Mouse (Mus musculus) adrenal gland, postnatal 36 days (tissue): ENCODE measurements around the gene Olfr656. TPM values are rescaled to one million over a fixed set of nuclear protein-coding genes. Genes with fewer than 3 reads are reported as not detected.

Source experiments
- DNase-seq, 2 experiments: peaks; one replicate each; pipeline ENCODE4 v3.0.0; 2021; ENCODE audit warnings: mixed read lengths in 1 of 2
- long read RNA-seq, 2 experiments: library from polyadenylated mRNA; stranded (forward); transcript quantifications; one replicate each; pipeline ENCODE4 v2.0.0; 2021; ENCODE audit warnings: borderline sequencing depth in 2 of 2
- total RNA-seq, 2 experiments: library from RNA; stranded (reverse); gene quantifications; 2 replicates each; pipeline ENCODE4 v1.2.3; 2021

Olfr656 gene
- not detected for total RNA-seq
- long read RNA-seq, experiment 1, result 0 reads
- long read RNA-seq, experiment 2, result 0 reads

- no peak for DNase-seq
Measured at GRCm38 (mm10) chr7:104613655-104614054, at the start of gene Olfr656. Gene Olfr656, plus strand, starts transcription at chr7:104613955.

- no peak for DNase-seq
Measured at GRCm38 (mm10) chr7:104577014-104577413, 36.7 kb upstream of the Olfr656 start, which contains the start of gene Olfr653. Gene Olfr653, plus strand, starts transcription at chr7:104577314.

DNA sequence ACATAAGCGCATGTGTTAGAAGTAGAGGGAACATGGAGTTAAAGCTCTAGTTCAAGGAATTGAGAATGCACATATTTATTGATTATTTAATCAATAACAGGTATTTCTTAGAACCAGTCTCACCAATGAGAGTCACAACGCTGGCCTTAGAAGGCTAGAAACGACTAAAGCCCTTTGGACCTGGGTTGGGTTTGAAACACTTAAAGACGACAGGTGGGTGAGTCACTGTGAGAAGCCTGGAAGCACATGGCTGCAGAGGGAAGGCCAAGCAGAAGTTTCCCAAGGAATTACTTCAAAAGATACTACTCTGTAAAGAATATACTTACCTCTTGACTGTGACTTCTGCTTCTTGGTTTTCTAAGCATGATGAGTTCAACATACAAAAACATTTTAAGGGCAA lies 32.9 kb upstream of the Olfr656 start:
- no peak for DNase-seq

DNA sequence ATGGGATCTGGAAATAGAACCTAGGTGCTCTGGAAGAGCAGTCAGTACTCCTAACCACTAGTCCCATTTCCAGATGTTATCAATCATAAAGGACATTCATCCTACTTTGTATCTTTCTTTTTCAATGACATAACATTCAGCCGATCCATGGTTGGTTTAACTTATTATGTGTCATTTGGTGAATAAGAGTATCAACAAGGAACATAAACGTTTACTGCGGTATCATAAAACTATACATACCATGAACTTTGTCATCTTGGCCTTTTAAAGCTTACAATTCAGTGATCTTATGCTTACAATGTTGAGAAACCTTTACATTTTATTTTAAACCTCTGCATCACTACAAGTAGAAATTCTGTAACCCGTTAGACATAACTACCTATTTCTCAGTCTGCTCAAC lies 32.3 kb upstream of the Olfr656 start:
- DNase-seq, result no peak

GRCm38 (mm10) chr7:104586725-104587124 lies 27.0 kb upstream of the Olfr656 start, which contains the start of gene Olfr654:
Gene Olfr654, plus strand, starts transcription at chr7:104587025.
- no peak for DNase-seq

DNA sequence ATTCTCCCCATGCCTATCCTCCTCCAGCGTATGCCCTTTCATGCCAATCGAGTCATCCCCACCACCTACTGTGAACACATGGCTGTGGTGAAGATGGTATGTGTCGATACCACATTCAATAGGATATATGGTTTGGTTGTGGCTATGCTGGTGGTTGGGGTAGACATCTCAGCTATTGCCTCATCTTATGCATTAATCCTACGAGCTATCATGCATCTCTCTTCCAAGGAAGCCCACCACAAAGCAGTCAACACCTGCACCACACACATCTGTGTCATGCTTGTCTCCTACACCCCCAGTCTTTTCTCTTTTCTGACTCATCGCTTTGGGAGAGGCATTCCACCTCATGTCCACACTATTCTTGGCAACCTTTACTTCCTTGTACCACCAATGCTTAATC lies 25.5 kb upstream of the Olfr656 start:
- DNase-seq, result no peak

- DNase-seq, result no peak
Measured at GRCm38 (mm10) chr7:104601679-104602078, 12.1 kb upstream of the Olfr656 start, which contains the start of gene Olfr655. Gene Olfr655, minus strand, starts transcription at chr7:104601779.

DNA sequence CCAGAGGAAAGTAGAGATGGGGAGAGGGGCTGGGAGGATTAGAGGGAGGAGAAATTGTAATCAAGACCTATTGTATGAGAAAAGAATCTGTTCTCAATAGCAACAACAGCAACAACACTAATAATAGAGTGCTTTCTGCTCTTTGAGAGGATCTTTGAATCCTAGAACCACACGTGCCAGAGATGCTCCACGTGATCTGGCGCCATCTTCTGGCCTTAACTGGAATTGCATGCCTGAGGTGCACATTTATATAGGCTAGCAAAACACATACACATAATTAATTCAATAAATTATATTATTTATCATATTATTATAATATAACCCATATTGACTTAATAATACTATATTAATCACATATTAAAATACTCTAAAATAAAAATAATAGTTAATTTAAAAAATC lies 10.6 kb upstream of the Olfr656 start:
- DNase-seq, result peak; percentile 27 to 49

- DNase-seq, result no peak
Measured at GRCm38 (mm10) chr7:104604727-104605126, 9.0 kb upstream of the Olfr656 start.

GRCm38 (mm10) chr7:104624494-104624893 lies 10.7 kb downstream of the Olfr656 start, which contains the start of gene Olfr657:
Gene Olfr657, plus strand, starts transcription at chr7:104624794.
- no peak for DNase-seq

DNA sequence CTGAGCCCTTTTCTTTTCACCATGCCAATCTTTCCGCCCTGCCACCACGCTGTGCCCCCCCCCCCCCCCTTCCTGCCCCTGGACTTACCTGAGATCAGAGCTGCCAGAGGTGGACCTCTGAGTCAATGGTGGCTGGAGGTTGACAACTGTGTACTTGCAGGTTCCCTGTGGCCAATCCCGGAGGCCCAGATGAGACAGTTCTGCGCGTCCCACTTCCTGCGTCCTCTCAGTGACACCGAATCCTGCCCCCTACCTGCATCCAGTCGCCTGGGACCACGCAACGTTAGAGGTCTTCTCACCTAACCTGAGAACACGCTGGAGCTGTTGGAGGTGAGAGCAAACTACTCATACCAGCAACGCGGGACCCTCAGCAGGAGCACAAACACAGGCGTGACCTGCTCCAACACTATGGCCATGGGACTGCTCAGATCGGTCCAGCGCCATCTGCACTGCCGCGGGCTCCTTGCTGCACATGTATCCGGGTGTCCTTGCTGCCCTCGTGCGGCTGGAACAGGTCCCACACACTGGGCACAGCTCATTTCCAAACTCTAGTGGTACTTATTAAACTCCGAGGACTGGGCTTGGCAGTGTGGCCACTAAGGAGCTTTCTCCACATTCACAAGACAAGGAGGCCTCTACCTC lies 33.2 kb downstream of the Olfr656 start, which contains the start of gene Olfr658:
TSS of gene Olfr658 (minus strand) at position 465 of the 642 bp plus-strand sequence.
- peak; percentile 52 to 56 for DNase-seq

DNA sequence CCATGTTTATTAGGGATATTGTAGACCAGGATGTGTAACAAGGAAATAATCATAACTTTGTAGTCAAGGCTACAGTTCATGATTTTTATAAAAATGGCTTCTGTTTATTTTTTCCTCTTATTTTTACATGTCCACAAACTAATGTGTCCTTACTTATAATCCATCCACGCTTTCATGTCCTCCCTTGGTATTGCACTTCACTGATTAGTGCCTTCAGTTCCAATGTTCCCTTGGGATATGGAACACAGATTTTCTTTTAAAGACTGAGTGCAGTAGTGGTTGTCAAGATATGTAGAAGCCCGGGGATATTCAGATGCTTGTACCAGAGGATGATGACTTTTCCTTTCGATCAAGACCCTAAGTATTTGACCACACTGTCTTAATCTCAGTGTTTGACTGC lies 52.7 kb downstream of the Olfr656 start, which contains the start of gene Olfr659:
TSS of gene Olfr659 (plus strand) at position 301 of the 400 bp plus-strand sequence.
- DNase-seq, result no peak

Other genes with a start within 250 kb of the Olfr656 start
- under 1 TPM; 0.10 to 0.26 TPM for gene Trim30b, start 244.1 kb upstream of the Olfr656 start, total RNA-seq
- gene Trim30c, start 213.1 kb upstream of the Olfr656 start, total RNA-seq, result under 1 TPM in 1 of 2 experiments, not detected in 1; 0.17 TPM
- gene Trim30a, start 148.8 kb upstream of the Olfr656 start, total RNA-seq, result 10 to 100 TPM in 1 of 2 experiments, 1 to 10 TPM in 1; 8.0 to 10.0 TPM
- gene Trim30d, start 106.1 kb upstream of the Olfr656 start, total RNA-seq, result 10 to 100 TPM in 1 of 2 experiments, 1 to 10 TPM in 1; 6.2 to 13.0 TPM
- not detected for gene Olfr651, start 63.8 kb upstream of the Olfr656 start, total RNA-seq
- not detected for gene Olfr652, start 53.1 kb upstream of the Olfr656 start, total RNA-seq
- not detected for gene Olfr653, start 36.6 kb upstream of the Olfr656 start, total RNA-seq
- gene Olfr654, start 26.9 kb upstream of the Olfr656 start, total RNA-seq, result not detected
- gene Olfr655, start 12.2 kb upstream of the Olfr656 start, total RNA-seq, result not detected
- gene Olfr657, start 10.8 kb downstream of the Olfr656 start, total RNA-seq, result not detected
- not detected for gene Olfr658, start 33.4 kb downstream of the Olfr656 start, total RNA-seq
- gene Olfr659, start 52.8 kb downstream of the Olfr656 start, total RNA-seq, result not detected
- gene Olfr661, start 72.5 kb downstream of the Olfr656 start, total RNA-seq, result not detected
- not detected for gene Usp17le, start 163.5 kb downstream of the Olfr656 start, total RNA-seq
- gene Usp17lb, start 228.6 kb downstream of the Olfr656 start, total RNA-seq, result under 1 TPM in 1 of 2 experiments, not detected in 1; 0.20 TPM
- gene Usp17la, start 243.1 kb downstream of the Olfr656 start, total RNA-seq, result not detected